Mouse (Mus musculus) neutrophil, adult 65 days (primary cell): ENCODE results near the gene Gm14401. TPM values are rescaled to one million over a fixed set of nuclear protein-coding genes. Genes with fewer than 3 reads are reported as not detected.

Source experiments
- total RNA-seq: library from RNA; stranded (reverse); gene quantifications from 2 replicates; pipeline ENCODE4 v1.2.4, GENCODE M21; 2023

Gene Gm14401
- total RNA-seq = not detected in 2 replicates

DNA sequence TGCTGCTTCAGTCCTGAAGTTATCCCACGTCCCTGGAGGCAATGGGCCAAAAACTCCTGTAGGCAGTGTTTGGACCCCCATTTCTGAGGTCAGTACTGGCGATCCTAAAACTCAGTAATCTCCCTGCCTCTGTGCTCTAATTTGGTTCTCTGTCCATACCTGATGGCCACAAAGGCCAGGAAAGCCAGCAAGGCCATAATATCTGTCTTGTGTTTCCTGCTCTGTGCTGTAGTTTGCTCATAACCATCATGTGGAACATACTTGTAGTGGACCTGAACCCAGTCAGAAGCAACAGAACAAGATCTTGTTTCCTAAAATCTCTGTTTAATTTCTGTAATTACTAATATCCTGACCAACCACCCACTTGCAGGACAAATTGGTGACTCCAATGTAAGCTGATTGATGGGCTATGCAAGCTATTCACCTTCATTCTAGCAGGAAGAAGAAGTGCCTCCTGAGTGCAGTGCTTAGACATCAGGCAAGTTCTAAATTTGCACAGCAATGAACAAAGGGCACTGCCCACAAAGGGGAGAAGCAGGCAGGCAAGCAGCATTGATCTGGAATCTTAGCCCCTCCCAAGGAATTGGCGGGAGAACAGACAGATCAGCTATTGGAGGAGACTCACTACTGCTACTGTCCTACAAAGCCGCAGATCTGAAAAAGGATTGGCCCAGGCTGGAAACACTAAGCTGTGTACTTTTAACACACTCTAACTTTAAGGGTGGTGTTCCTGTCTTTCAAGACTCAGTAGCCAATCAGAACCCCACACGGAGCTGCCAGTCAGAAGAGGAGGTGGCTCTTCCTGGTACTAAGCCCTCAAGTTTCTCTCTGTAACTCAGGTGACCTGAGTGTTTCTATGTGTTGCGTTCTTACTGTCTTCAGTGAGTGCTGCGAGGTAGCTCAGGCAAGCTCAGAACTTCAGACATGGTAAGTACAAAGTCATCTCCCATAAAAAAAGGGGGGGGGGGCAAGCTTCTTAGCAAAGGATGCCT lies at the start of gene Gm14401:
Gene Gm14401 (plus strand): TSS at position 889 of the 992 bp plus-strand sequence.

Other genes with a start within 250 kb of the Gm14401 start
- gene Gm14408, start 243.2 kb upstream of the Gm14401 start, total RNA-seq = not detected in 2 replicates
- 0.25 TPM in 1 of 2 replicates, not detected in the other for gene Gm14296, start 146.5 kb upstream of the Gm14401 start, total RNA-seq
- 0.88 TPM in 1 of 2 replicates, not detected in the other for gene Gm14419, start 73.4 kb upstream of the Gm14401 start, total RNA-seq
- gene Gm14410, start 132.1 kb downstream of the Gm14401 start, total RNA-seq = 0.61 and 3.3 TPM in 2 replicates
- not detected in 2 replicates for gene Gm14409, start 192.7 kb downstream of the Gm14401 start, total RNA-seq
- gene Gm14412, start 250.0 kb downstream of the Gm14401 start, total RNA-seq = not detected in 2 replicates